Mouse (Mus musculus) heart, embryonic 16.5 days (tissue): Measurements from ENCODE around the gene Clic1. TPM values are rescaled to one million over a fixed set of nuclear protein-coding genes. Genes with fewer than 3 reads are reported as not detected.

ENCODE experiments used
- ATAC-seq: fragments of 200-750 bp; cut with Nextera tagmentation; replicated peaks from 2 replicates; pipeline ENCODE4 v1.8.0; 2017; ENCODE audit warnings: moderate number of reproducible peaks; ENCODE audit not compliant: insufficient read depth, low FRiP score; ENCODE audit errors: extremely low read depth
- H3K27ac ChIP-seq: fragments of 300-500 bp; sonication (generic); 2 replicates; pipeline ENCODE4 v1.5.1; 2014; ENCODE audit warnings: mild to moderate bottlenecking, low read length, control low read depth, moderate library complexity
- H3K27me3 ChIP-seq: fragments of 300-500 bp; sonication (generic); 2 replicates; pipeline ENCODE4 v1.6.1; 2014; ENCODE audit warnings: low read length, mixed read lengths; ENCODE audit not compliant: control insufficient read depth, insufficient read depth
- H3K36me3 ChIP-seq: fragments of 300-500 bp; sonication (generic); 2 replicates; pipeline ENCODE4 v1.6.1; 2014; ENCODE audit not compliant: control insufficient read depth, insufficient read depth
- H3K4me1 ChIP-seq: fragments of 300-500 bp; sonication (generic); 2 replicates; pipeline ENCODE4 v1.6.1; 2014; ENCODE audit warnings: low read length, mixed read lengths; ENCODE audit not compliant: control insufficient read depth, insufficient read depth
- H3K4me2 ChIP-seq: fragments of 300-500 bp; sonication (generic); 2 replicates; pipeline ENCODE4 v1.6.1; 2014; ENCODE audit warnings: low read depth, mild to moderate bottlenecking, control low read depth, low read length
- H3K4me3 ChIP-seq: fragments of 300-500 bp; sonication (generic); 2 replicates; pipeline ENCODE4 v1.5.1; 2014; ENCODE audit warnings: mild to moderate bottlenecking, control low read depth, low read length
- H3K9ac ChIP-seq: fragments of 300-500 bp; sonication (generic); 2 replicates; pipeline ENCODE4 v1.6.1; 2014; ENCODE audit warnings: low read length, control low read depth
- H3K9me3 ChIP-seq: fragments of 300-500 bp; sonication (generic); replicated peaks from 2 replicates; pipeline ENCODE4 v1.6.1; 2016; ENCODE audit warnings: low read length; ENCODE audit not compliant: control insufficient read depth
- WGBS: fragments of 180-500 bp; shearing (Covaris S2); extraction: QIAGEN DNeasy Blood & Tissue Kit; methylation state at CpG from one replicate; pipeline ENCODE4 v1.1.7; 2014; 5-methylcytosine and 5-hydroxymethylcytosine counted together
- polyA plus RNA-seq: library from polyadenylated mRNA; unstranded; fragments of >200 nt; fragmentation: Nextera tagmentation; extraction: Ambion mirVana; gene quantifications from 2 replicates; pipeline ENCODE4 v1.2.1, GENCODE M21; 2015

Clic1 gene
- polyA plus RNA-seq, 1 experiment from 2014 or later, result 372 TPM

- Histone ChIP-seq H3K9ac (0 out of 2 replicates have a peak overlapping the region, but pooled peaks have one; percentile 40), H3K36me3 (no peaks in the 10 kb centered on the region), H3K4me2 (peak overlapping the region; percentile 53), H3K4me1 (peaks cover 21% of the 10 kb centered on the region), H3K27me3 (no peaks in the 10 kb centered on the region), H3K9me3 (no peaks in the 10 kb centered on the region), H3K4me3 (no peak overlapping the region), H3K27ac (no peak overlapping the region)
- 36% methylated on average over 6 of the region's 6 CpGs for WGBS
- no peak for ATAC-seq
These were observed 30.5 kb downstream of the Clic1 start for GRCm38 (mm10) chr17:35080248-35080647.

DNA sequence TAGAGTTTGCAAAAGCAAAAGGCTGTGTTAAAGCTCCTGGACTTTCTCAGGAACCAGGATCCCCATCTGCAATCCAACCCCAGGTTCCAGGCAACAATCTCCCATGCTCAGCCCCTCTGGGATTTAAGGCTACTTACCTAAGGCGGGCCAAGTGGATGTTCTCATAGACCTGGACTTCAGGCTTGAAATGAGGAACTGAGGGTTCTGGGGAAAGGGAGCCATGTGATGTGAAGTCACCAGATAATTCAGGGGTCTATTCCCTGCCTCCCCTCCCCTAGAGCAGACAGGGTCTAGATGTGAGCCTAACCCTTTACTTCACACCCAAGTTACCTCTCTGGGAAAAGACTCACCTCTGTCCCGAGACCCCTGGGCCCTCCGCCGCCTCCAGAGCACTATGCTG is 30.9 kb downstream of the Clic1 start:
- Histone ChIP-seq H3K36me3 (no peaks in the 10 kb centered on the region), H3K27me3 (no peaks in the 10 kb centered on the region), H3K9ac (no peak overlapping the region), H3K4me2 (no peak overlapping the region), H3K27ac (no peak overlapping the region), H3K4me3 (no peak overlapping the region), H3K9me3 (no peaks in the 10 kb centered on the region), H3K4me1 (peaks cover 21% of the 10 kb centered on the region)
- ATAC-seq, result no peak
- 87% methylated on average over 4 of the region's 4 CpGs for WGBS

GRCm38 (mm10) chr17:35082841-35083576 is 33.2 kb downstream of the Clic1 start:
- Histone ChIP-seq H3K27ac (no peak overlapping the region), H3K4me3 (no peak overlapping the region), H3K4me2 (no peak overlapping the region), H3K4me1 (peaks cover 13% of the 10 kb centered on the region), H3K27me3 (no peaks in the 10 kb centered on the region), H3K9me3 (no peaks in the 10 kb centered on the region), H3K9ac (no peak overlapping the region), H3K36me3 (no peaks in the 10 kb centered on the region)
- WGBS, result 78% methylated on average over 16 of the region's 16 CpGs
- no peak for ATAC-seq

GRCm38 (mm10) chr17:35083929-35084497 is 34.2 kb downstream of the Clic1 start:
- no peak for ATAC-seq
- H3K36me3 ChIP-seq, result no peaks in the 10 kb centered on the region
- no peaks in the 10 kb centered on the region for H3K9me3 ChIP-seq
- H3K4me3 ChIP-seq, result no peak overlapping the region
- H3K4me2 ChIP-seq, result no peak overlapping the region
- 49% methylated on average over 3 of the region's 3 CpGs for WGBS
- no peak overlapping the region for H3K27ac ChIP-seq
- H3K27me3 ChIP-seq, result no peaks in the 10 kb centered on the region
- no peak overlapping the region for H3K9ac ChIP-seq
- H3K4me1 ChIP-seq, result peaks cover 12% of the 10 kb centered on the region

- Histone ChIP-seq H3K4me2 (no peak within 1 kb of the TSS), H3K4me1 (peaks cover 6% of the 10 kb centered on the region), H3K27ac (no peak within 1 kb of the TSS), H3K9ac (no peak within 1 kb of the TSS), H3K4me3 (no peak within 1 kb of the TSS), H3K36me3 (no peaks in the 10 kb centered on the region), H3K27me3 (no peaks in the 10 kb centered on the region), H3K9me3 (no peaks in the 10 kb centered on the region)
- no peak for ATAC-seq
- WGBS, result 56% methylated on average over 7 of the region's 7 CpGs
These were observed 35.6 kb downstream of the Clic1 start, which contains the start of gene Ly6g6f for GRCm38 (mm10) chr17:35085208-35085865. TSS of gene Ly6g6f (minus strand) at chr17:35085610.

- 42% methylated on average over 2 of the region's 2 CpGs for WGBS
- H3K4me2 ChIP-seq, result no peak overlapping the region
- no peak overlapping the region for H3K27ac ChIP-seq
- H3K36me3 ChIP-seq, result peaks cover 12% of the 10 kb centered on the region; the same call in 1 of the 2 replicates
- H3K4me3 ChIP-seq, result no peak overlapping the region
- peaks cover 9% of the 10 kb centered on the region for H3K4me1 ChIP-seq
- no peak overlapping the region for H3K9ac ChIP-seq
- H3K27me3 ChIP-seq, result no peaks in the 10 kb centered on the region
- no peak for ATAC-seq
- H3K9me3 ChIP-seq, result no peaks in the 10 kb centered on the region
These were observed 38.4 kb downstream of the Clic1 start for GRCm38 (mm10) chr17:35088151-35088550.

DNA sequence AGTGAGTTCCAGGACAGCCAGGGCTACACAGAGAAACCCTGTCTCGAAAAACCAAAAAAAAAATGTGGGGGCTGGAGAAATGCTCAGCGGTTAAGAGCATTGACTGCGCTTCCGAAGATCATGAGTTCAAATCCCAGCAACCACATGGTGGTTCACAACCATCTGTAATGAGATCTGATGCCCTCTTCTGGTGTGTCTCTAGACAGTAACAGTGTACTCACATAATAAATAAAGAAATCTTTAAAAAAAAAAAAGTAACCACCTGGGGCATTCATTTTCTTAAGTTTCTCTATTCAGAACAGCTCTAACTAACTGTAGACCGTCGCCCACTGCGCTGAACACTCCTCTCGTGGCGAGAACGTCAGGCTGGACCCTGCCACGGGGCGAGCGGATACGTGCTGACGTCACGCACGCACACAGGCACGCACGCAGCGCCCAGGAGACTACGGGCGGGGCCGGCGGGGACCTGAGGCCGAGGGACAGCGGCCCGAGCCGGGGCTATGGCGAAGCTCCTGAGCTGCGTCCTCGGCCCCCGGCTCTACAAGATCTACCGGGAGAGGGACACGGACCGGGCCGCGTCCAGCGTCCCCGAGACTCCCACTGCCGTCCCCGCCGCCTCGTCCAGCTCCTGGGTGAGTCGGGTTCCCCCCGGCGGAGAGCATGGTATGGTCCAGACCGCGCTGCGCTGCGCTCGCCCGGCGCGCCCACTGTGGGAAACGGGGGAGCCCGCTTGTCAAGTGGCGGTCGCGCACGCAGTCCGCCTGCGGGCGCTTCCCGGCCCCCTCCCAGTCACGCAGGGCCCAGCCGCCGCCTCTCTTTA is 39.3 kb downstream of the Clic1 start, which contains the start of gene Abhd16a:
Gene Abhd16a, plus strand, starts transcription at position 439 of the 820 bp plus-strand sequence.
- Histone ChIP-seq H3K27ac (peak within 1 kb of the TSS; percentile 98), H3K4me2 (peak within 1 kb of the TSS; percentile 86), H3K4me1 (peaks cover 9% of the 10 kb centered on the region), H3K9me3 (no peaks in the 10 kb centered on the region), H3K27me3 (no peaks in the 10 kb centered on the region), H3K9ac (peak within 1 kb of the TSS; percentile 94), H3K36me3 (peaks cover 14% of the 10 kb centered on the region; the same call in 1 of the 2 replicates), H3K4me3 (peak within 1 kb of the TSS; percentile 78)
- ATAC-seq, result peak; percentile 99
- 3% methylated on average over 67 of the region's 67 CpGs for WGBS

- Histone ChIP-seq H3K27ac (peak overlapping the region; percentile 98), H3K9ac (peak overlapping the region; percentile 94)
- WGBS, result 54% methylated on average over 8 of the region's 8 CpGs
These were observed 40.6 kb downstream of the Clic1 start for GRCm38 (mm10) chr17:35090166-35090932.

More at GRCm38 (mm10) chr17:35090166-35090932, 40.6 kb downstream of the Clic1 start:
- Histone ChIP-seq H3K27me3 (no peaks in the 10 kb centered on the region), H3K9me3 (no peaks in the 10 kb centered on the region), H3K4me1 (peaks cover 9% of the 10 kb centered on the region), H3K4me3 (peak overlapping the region; percentile 78), H3K4me2 (peak overlapping the region; percentile 86), H3K36me3 (peaks cover 14% of the 10 kb centered on the region; the same call in 1 of the 2 replicates)
- ATAC-seq, result no peak
